Mouse (Mus musculus) retina, postnatal 1 day (tissue): ENCODE measurements at regions not wholly inside any gene's neighbourhood (a gene's known extent, or its start where the extent isn't known, plus 50 kb on each side); places are given as distances from the start of the nearest gene placed in this dataset.
"Not testable (repeated sequence)": the region's sequence is repeated elsewhere in the genome, so short reads cannot be mapped to it uniquely, and the experiment has no call there.

Experiments
- DNase-seq: peaks from one replicate; pipeline ENCODE4 v3.0.0-alpha.2; 2012

GRCm38 (mm10) chr2:16811401-16812281, 455.5 kb downstream of the Plxdc2 start:
- DNase-seq: not testable (repeated sequence)

- DNase-seq: no peak
These were observed 464.3 kb downstream of the Plxdc2 start for GRCm38 (mm10) chr2:16820442-16820841.

- no peak for DNase-seq
These were observed 468.7 kb downstream of the Plxdc2 start for GRCm38 (mm10) chr2:16824681-16825230.

GRCm38 (mm10) chr2:16827266-16827665, 471.2 kb downstream of the Plxdc2 start:
- DNase-seq: no peak

- no peak for DNase-seq
These were observed 479.9 kb downstream of the Plxdc2 start for GRCm38 (mm10) chr2:16835960-16836359.

- no peak for DNase-seq
These were observed 482.6 kb downstream of the Plxdc2 start for GRCm38 (mm10) chr2:16838718-16839117.

GRCm38 (mm10) chr2:16849916-16850315, 493.8 kb downstream of the Plxdc2 start:
- DNase-seq: no peak

GRCm38 (mm10) chr2:16860056-16860455, 504.0 kb downstream of the Plxdc2 start:
- DNase-seq: no peak

GRCm38 (mm10) chr2:16866163-16866852, 510.2 kb downstream of the Plxdc2 start:
- no peak for DNase-seq

- DNase-seq: not testable (repeated sequence)
These were observed 536.3 kb downstream of the Plxdc2 start for GRCm38 (mm10) chr2:16892381-16892780.

- peak; percentile 4 for DNase-seq
These were observed 553.3 kb downstream of the Plxdc2 start for GRCm38 (mm10) chr2:16909246-16910038.

- DNase-seq: peak; percentile 11
These were observed 558.5 kb downstream of the Plxdc2 start for GRCm38 (mm10) chr2:16914633-16915032.

- no peak for DNase-seq
These were observed 573.9 kb downstream of the Plxdc2 start for GRCm38 (mm10) chr2:16929974-16930373.

- no peak for DNase-seq
These were observed 603.3 kb downstream of the Plxdc2 start for GRCm38 (mm10) chr2:16959432-16959831.

GRCm38 (mm10) chr2:16977380-16977779, 621.3 kb downstream of the Plxdc2 start:
- no peak for DNase-seq

GRCm38 (mm10) chr2:16982823-16983222, 626.7 kb downstream of the Plxdc2 start:
- DNase-seq: no peak

GRCm38 (mm10) chr2:16983583-16984221, 627.6 kb downstream of the Plxdc2 start:
- no peak for DNase-seq
